Mouse (Mus musculus) cerebellum, adult 18-20 months (tissue): ENCODE measurements around the gene Armc3.

Experiments
- DNase-seq, 2 experiments: peaks; one replicate each; pipeline ENCODE4 v3.0.0; 2021

Armc3 gene

DNA sequence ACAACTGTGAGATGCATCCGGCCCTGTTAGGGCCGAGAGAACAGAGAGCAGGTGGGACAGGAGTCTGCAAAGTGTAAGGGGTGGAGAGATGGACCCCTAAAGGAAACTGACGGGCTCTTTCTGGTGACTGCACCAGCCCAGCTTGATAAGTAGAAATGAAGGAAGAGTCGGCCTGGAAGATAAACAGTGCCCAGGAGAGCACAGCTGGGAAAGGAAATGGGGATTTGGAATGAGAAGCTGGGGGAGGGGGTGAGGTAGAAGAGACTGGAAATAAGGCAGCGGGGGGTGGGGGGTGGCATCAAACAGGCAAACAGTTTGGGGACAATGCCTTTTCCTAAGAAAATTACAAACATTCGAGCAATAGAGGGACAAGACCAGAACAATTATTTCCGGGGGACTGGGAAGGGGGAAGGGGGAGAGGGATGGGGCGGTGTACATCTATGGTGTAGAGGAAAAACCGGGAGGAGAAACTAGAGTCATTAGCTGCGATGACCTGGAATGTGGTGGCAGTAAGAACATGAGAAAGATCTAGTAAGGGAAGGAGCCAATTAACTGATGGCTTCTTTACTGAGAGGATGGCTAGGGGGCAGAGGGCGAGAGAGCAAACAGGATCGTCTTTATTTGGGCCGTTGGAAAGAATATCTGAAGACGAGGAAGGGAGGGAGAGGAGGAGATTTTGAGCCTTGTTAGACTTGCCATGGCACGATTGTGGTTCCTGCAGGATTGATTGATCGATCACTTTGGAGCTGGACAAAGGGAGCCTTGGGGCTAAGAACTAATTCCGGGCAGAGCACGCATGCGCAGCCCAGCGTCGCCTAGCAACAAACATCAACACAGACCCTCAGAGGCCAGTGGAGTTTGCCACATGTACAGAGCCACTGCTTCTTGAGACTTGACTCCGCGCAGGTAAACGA, at the start of gene Armc3:
Armc3 (plus strand) TSS at position 851 of the 914 bp plus-strand sequence.
- peak in 1 of 2 experiments; percentile 21 for DNase-seq

DNA sequence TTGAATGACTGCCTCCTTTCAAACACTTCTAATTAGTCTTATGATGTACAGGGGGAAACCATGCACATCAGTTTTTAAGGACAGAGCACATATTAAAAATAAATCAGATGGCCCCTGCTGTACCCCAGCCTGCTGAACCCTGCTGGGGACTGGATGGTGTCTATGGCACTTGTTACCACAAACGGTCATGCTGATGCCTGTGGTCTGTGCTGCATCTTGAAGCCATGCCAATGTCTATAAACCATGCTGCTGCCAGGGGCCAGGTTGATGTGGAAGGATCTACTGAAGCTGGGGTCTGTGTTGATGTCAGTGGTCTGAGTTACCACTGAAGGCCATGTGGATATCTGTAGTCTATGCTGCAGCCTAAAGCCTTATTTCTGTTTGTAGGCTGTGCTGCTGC, 46.4 kb upstream of the Armc3 start:
- DNase-seq = no peak

- DNase-seq = peak; percentile 12 to 29
Measured at GRCm38 (mm10) chr2:19156176-19156575, 42.9 kb upstream of the Armc3 start.

GRCm38 (mm10) chr2:19159539-19159938, 39.6 kb upstream of the Armc3 start:
- DNase-seq = no peak

- DNase-seq = no peak
Measured at GRCm38 (mm10) chr2:19160368-19161114, 38.6 kb upstream of the Armc3 start.

GRCm38 (mm10) chr2:19164234-19164633, 34.9 kb upstream of the Armc3 start:
- no peak for DNase-seq

DNA sequence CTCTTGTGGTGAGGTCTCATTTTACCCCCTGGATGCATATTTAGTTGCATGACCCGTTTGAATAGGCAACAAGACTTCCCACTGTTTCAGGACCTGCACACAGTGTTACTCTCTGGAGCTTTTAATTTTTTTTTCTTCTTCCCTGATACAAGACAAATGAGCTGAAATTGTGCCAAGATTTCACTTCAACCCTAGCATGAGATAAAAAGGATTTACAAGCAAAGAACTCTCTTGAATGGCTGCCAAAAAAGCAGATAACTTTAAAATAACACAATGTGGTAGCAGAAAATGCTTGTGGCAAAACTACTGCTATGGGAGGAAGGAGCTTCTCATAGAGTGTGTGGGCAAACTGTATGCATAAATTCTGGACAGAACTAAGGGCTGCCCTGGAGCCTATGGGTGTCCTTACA, 22.3 kb upstream of the Armc3 start:
- DNase-seq = no peak

- DNase-seq = no peak
Measured at GRCm38 (mm10) chr2:19199366-19199853, 308 bp downstream of the Armc3 start.

DNA sequence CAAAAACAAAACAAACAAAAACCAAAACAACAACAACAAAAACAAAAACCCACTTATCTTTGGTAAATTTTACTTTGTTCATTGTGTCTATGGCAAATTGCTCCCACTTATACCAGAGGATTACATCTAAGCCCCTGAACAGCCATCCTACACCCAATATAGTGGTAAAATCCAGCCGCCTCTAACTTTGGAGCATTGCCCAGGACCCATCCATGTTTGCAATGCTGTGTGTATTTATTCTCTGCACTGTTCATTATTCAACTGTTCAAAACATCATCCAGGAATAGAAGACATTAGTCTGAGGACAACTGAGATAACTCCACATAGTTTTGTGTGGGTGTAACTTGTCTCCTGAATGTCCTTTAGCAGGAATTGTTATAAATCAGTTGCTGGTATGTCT, 1.0 kb downstream of the Armc3 start:
- no peak for DNase-seq

- no peak for DNase-seq
Measured at GRCm38 (mm10) chr2:19201682-19202081, 2.6 kb downstream of the Armc3 start.

GRCm38 (mm10) chr2:19234305-19234704, 35.2 kb downstream of the Armc3 start:
- no peak for DNase-seq

GRCm38 (mm10) chr2:19235193-19235592, 36.1 kb downstream of the Armc3 start:
- DNase-seq = no peak

DNA sequence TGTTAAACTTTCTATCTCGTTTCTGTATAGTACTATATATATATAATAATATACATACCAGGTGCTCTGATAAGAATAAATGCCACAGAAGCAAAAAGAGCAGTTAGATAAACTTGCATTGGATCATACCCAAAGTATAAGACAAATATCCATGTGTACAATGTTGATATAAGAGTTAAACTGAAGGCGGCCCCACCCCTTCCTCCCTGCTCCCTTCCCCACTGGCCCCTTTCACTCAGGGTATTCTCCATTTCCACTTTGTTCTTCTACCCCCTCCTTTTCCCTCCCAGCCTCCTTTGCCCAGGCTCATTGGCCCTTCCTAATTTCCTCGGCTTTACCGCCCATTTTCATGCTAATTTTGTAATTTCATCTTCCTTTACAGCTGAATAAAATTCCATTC, 36.5 kb downstream of the Armc3 start:
- no peak for DNase-seq

DNA sequence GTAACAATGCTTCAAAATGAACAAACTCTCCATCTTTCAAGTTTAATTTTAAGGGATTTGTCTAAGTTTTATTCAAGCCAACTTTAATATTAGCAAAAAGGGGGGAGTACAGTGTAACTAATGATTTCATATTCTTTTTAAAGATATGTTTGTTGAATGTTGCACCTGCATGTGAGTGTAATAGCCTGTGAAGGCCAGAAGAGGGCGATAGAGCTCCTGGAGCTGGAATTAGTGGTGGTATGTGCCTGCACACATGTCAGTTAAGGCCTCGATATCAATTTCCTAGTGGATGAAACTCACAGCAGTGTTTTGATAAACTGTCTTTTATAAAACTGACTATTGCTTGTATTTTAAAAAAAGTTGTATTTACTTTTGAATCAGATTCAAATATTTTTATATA, 39.7 kb downstream of the Armc3 start:
- no peak for DNase-seq

GRCm38 (mm10) chr2:19249611-19250010, 50.5 kb downstream of the Armc3 start:
- DNase-seq = no peak

GRCm38 (mm10) chr2:19255037-19255436, 55.9 kb downstream of the Armc3 start:
- DNase-seq = no peak

DNA sequence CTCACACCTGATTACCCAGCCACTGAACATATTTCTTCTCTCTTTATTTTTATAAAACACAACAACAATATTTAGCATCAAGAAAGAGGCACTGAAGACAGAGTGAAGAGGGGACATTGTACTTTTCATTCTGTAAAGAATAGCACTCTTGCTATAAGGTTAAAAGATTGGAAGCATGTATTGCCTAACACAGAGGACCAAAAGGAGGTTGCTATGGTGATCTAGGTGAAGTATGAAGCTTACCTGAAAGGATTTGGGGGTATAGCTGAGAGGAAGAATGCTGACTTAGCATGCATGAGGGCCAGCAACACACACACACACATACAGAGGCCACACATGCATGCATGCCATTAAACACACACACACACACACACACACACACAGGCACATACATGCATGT, 58.2 kb downstream of the Armc3 start:
- DNase-seq = no peak

GRCm38 (mm10) chr2:19260399-19260798, 61.3 kb downstream of the Armc3 start:
- no peak for DNase-seq

- DNase-seq = no peak
Measured at GRCm38 (mm10) chr2:19263375-19263774, 64.3 kb downstream of the Armc3 start.

GRCm38 (mm10) chr2:19265834-19266233, 66.7 kb downstream of the Armc3 start:
- no peak for DNase-seq

DNA sequence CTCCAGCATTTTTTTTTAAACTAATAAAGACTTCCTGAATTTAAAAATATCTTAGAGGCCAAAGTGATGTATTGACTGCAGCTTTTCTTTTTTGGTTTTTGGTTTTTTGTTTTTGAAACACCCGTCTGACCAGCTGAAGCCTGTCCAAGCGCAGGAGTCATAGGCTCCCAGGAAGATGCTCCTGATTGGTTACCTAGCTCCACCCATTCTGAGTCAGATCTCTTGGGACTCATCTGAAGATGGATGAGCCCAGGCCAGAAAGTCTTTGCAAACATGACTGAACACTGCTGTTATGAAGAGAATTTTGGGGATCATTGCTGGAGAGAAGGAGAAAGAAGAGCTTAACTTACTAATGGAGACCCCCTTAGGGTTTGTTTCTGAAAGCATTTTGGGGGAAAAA, 68.3 kb downstream of the Armc3 start:
- no peak for DNase-seq

GRCm38 (mm10) chr2:19269955-19270354, 70.9 kb downstream of the Armc3 start:
- DNase-seq = no peak

- no peak for DNase-seq
Measured at GRCm38 (mm10) chr2:19270709-19271120, 71.6 kb downstream of the Armc3 start.

- DNase-seq = no peak
Measured at GRCm38 (mm10) chr2:19274583-19274982, 75.5 kb downstream of the Armc3 start.
